Mouse (Mus musculus) left cerebral cortex, postnatal 10 days (tissue): ENCODE measurements around the gene C1qtnf5. TPM values are rescaled to one million over a fixed set of nuclear protein-coding genes. Genes with fewer than 3 reads are reported as not detected.

Source experiments
- DNase-seq, 2 experiments: peaks; one replicate each; pipeline ENCODE4 v3.0.0; 2021 to 2022; ENCODE audit warnings: low spot score in 2 of 2, mixed read lengths in 1 of 2; ENCODE audit errors: extremely low spot score in 1 of 2
- intact Hi-C: fragments of 180-260 bp; cut with DNase I; formaldehyde crosslinking; loops from one replicate; pipeline ENCODE4 v1.15.1; 2025
- total RNA-seq, 2 experiments: library from RNA; stranded (reverse); gene quantifications; 2 replicates each; pipeline ENCODE4 v1.2.3; 2021

C1qtnf5 gene
- total RNA-seq, 2 experiments from 2014 or later: 11.2 to 12.1 TPM

GRCm38 (mm10) chr9:44125026-44125425, 18.0 kb downstream of the C1qtnf5 start:
- no peak for DNase-seq
- intact Hi-C loops: loop anchor here (10.0 kb wide), 1 partner anchor 210 kb away; the partner anchor contains the start of gene H2afx

GRCm38 (mm10) chr9:44125546-44126428, 18.7 kb downstream of the C1qtnf5 start:
- DNase-seq: peak; percentile 86 to 92
- intact Hi-C loops: loop anchor here (10.0 kb wide), 1 partner anchor 209 kb away; the partner anchor contains the start of gene H2afx

GRCm38 (mm10) chr9:44126746-44127145, 19.7 kb downstream of the C1qtnf5 start:
- DNase-seq: no peak
- intact Hi-C loops: loop anchor here (10.0 kb wide), 1 partner anchor 208 kb away; the partner anchor contains the start of gene H2afx

- DNase-seq: no peak
- intact Hi-C loops: loop anchor here (10.0 kb wide), 1 partner anchor 207 kb away; the partner anchor contains the start of gene H2afx
These were observed 20.3 kb downstream of the C1qtnf5 start for GRCm38 (mm10) chr9:44127351-44127801.

GRCm38 (mm10) chr9:44129633-44130032, 22.6 kb downstream of the C1qtnf5 start:
- peak in 1 of 2 experiments; percentile 70 for DNase-seq
- intact Hi-C loops: loop anchor here (10.0 kb wide), 2 partner anchors 105 to 205 kb away; partner anchors contain the start of genes Cbl and H2afx

GRCm38 (mm10) chr9:44130034-44130433, 23.0 kb downstream of the C1qtnf5 start:
- peak in 1 of 2 experiments; percentile 88 for DNase-seq
- intact Hi-C loops: loop anchor here (10.0 kb wide), 1 partner anchor 105 kb away; the partner anchor contains the start of gene Cbl

GRCm38 (mm10) chr9:44130581-44131275, 23.7 kb downstream of the C1qtnf5 start:
- intact Hi-C loops: loop anchor here (10.0 kb wide), 1 partner anchor 104 kb away; the partner anchor contains the start of gene Cbl
- DNase-seq: peak in 1 of 2 experiments; percentile 84

GRCm38 (mm10) chr9:44131276-44131590, 24.2 kb downstream of the C1qtnf5 start:
- DNase-seq: no peak
- intact Hi-C loops: loop anchor here (10.0 kb wide), 1 partner anchor 104 kb away; the partner anchor contains the start of gene Cbl

- intact Hi-C loops: loop anchor here (10.0 kb wide), 1 partner anchor 103 kb away; the partner anchor contains the start of gene Cbl
- no peak for DNase-seq
These were observed 25.2 kb downstream of the C1qtnf5 start for GRCm38 (mm10) chr9:44132200-44132599.

GRCm38 (mm10) chr9:44133287-44133686, 26.2 kb downstream of the C1qtnf5 start:
- DNase-seq: no peak
- intact Hi-C loops: loop anchor here (10.0 kb wide), 1 partner anchor 102 kb away; the partner anchor contains the start of gene Cbl

GRCm38 (mm10) chr9:44134101-44134850, 27.2 kb downstream of the C1qtnf5 start, which contains the start of gene Mcam:
Mcam (plus strand) TSS chr9:44134469.
- intact Hi-C loops: loop anchor here (1.0 to 10.0 kb wide), 2 partner anchors 101 to 217 kb away; partner anchors contain the start of gene Cbl
- peak; percentile 38 to 80 for DNase-seq

- peak in 1 of 2 experiments; percentile 75 for DNase-seq
- intact Hi-C loops: loop anchor here (1.0 to 10.0 kb wide), 2 partner anchors 100 to 216 kb away; partner anchors contain the start of gene Cbl
These were observed 28.0 kb downstream of the C1qtnf5 start for GRCm38 (mm10) chr9:44134851-44135730.

GRCm38 (mm10) chr9:44135731-44136411, 28.8 kb downstream of the C1qtnf5 start:
- DNase-seq: no peak

GRCm38 (mm10) chr9:44137846-44138245, 30.8 kb downstream of the C1qtnf5 start:
- DNase-seq: no peak
- intact Hi-C loops: loop anchor here (10.0 kb wide), 1 partner anchor 97 kb away; the partner anchor contains the start of gene Cbl

More at GRCm38 (mm10) chr9:44135731-44136411, 28.8 kb downstream of the C1qtnf5 start:
- intact Hi-C loops: loop anchor here (10.0 kb wide), 1 partner anchor 99 kb away; the partner anchor contains the start of gene Cbl

GRCm38 (mm10) chr9:44141951-44142350, 34.9 kb downstream of the C1qtnf5 start:
- intact Hi-C loops: no loop called here
- DNase-seq: no peak

GRCm38 (mm10) chr9:44143421-44143820, 36.4 kb downstream of the C1qtnf5 start:
- no peak for DNase-seq
- intact Hi-C loops: no loop called here
